Mouse (Mus musculus) myocyte (in vitro differentiated cells): ENCODE data around the gene Lix1.

Experiments
- CEBPB ChIP-seq: IDR thresholded peaks from 2 replicates; pipeline ENCODE4 v1.6.1; 2011; ENCODE audit warnings: mild to moderate bottlenecking, moderate library complexity; ENCODE audit not compliant: poor library complexity, insufficient read depth, severe bottlenecking
- MAX ChIP-seq: IDR thresholded peaks from one replicate; pipeline ENCODE4 v1.6.1; 2011; ENCODE audit warnings: low read depth, mild to moderate bottlenecking, control low read depth
- MYOD1 ChIP-seq, 3 experiments: IDR thresholded peaks; one replicate each; pipeline ENCODE4 v1.6.1; 2011; ENCODE audit warnings: control low read depth in 2 of 3, low read depth in 2 of 3, mild to moderate bottlenecking in 2 of 3, moderate library complexity in 1 of 3; ENCODE audit not compliant: insufficient read length in 2 of 3, control insufficient read depth in 1 of 3
- MYOG ChIP-seq, 3 experiments: IDR thresholded peaks; one replicate each; pipeline ENCODE4 v1.6.1; 2011; ENCODE audit warnings: control low read depth in 2 of 3, low read depth in 2 of 3, mild to moderate bottlenecking in 2 of 3; ENCODE audit not compliant: insufficient read length in 2 of 3, control insufficient read depth in 1 of 3, insufficient read depth in 1 of 3
- POLR2A ChIP-seq: IDR thresholded peaks from one replicate; pipeline ENCODE4 v1.6.1; 2011; ENCODE audit warnings: low read depth, mild to moderate bottlenecking, control low read depth, moderate library complexity; ENCODE audit not compliant: insufficient read length
- POLR2AphosphoS2 ChIP-seq: IDR thresholded peaks from one replicate; pipeline ENCODE4 v1.6.1; 2011; ENCODE audit warnings: low read depth, control low read depth; ENCODE audit not compliant: insufficient read length

DNA sequence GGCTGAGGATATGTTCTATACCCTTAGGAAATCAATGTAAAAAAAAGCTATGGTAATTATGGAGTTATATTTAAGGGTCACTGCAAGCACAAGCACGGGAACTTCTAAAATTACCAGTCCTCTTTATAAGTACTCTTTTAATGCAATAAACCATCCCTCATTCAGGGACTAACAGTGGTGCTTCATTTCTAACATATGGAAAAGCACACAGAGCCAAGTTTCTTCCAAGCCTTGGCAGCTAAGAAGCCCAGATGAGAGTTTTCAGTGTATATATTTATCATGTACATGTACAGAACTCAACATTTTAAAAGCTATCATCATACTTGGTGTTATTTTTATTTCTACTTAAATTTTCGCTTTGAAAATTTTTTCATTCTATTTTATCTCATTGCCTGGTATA, 26.4 kb downstream of the Lix1 start:
- no peak for TF ChIP-seq POLR2A
- no peak for TF ChIP-seq CEBPB
- no peak for TF ChIP-seq MAX
- TF ChIP-seq MYOG (IDR thresholded peaks at IDR 0.05; ENCODE audit: control insufficient read depth in 1 of 3, insufficient read depth in 1 of 3, insufficient read length in 2 of 3, low read depth in 2 of 3) = no peak
- TF ChIP-seq MYOD1 (IDR thresholded peaks at IDR 0.05; ENCODE audit: control insufficient read depth in 1 of 3, insufficient read length in 2 of 3, low read depth in 2 of 3) = no peak
- no peak for TF ChIP-seq POLR2AphosphoS2
